ENCODE assay signal across 8 mouse cellular contexts in the genomic region with DNA sequence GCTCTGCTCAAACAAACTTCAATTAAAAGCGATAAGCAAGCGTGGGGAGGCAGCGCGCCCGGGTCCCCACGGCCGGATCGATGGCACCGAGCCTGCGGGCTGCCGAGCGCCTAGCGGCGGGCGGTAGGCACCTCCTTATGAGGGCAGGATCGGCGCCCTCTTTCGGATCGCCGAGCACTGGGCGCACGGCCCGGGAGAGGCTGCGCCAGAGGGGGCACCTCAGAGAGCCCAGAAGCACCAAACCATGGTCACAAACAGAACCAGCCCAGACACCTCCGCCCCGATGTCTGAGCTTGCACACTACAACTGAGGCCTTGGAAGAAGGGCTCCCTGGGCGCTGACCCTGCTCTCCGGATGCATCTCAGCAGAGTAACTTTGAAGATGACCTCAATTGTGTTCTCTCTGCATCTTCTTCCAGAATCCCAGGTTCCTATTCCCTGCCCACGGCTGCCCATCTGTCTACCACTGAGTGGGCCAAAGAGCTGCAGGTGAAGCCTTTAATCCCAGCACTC. TPM values are rescaled to one million over a fixed set of nuclear protein-coding genes. Genes with fewer than 3 reads are reported as not detected.
DNase-seq lines count a peak whose midpoint lies in the region; ATAC-seq lines count a peak whose summit lies in the region.

No protein-coding gene starts in this region.

- H3K36me3 ChIP-seq in heart, embryonic 11.5 days (ENCODE audit: control insufficient read depth, insufficient read depth, low read length), result peaks cover 7% of the 10 kb centered on the region; the same call in 1 of the 2 replicates

- H3K9ac ChIP-seq in heart, embryonic 11.5 days (ENCODE audit: low read depth, low read length), result peak overlapping the region; percentile 67

- peaks cover 11% of the 10 kb centered on the region; the same call in 1 of the 2 replicates for H3K4me1 ChIP-seq in heart, embryonic 11.5 days (ENCODE audit: control insufficient read depth, insufficient read depth, low read length)

- peak overlapping the region; percentile 89 for H3K4me2 ChIP-seq in heart, embryonic 11.5 days

- no peaks in the 10 kb centered on the region for H3K9me3 ChIP-seq in heart, embryonic 11.5 days (replicated peaks; ENCODE audit: control insufficient read depth, low read length)

- ATAC-seq in heart, embryonic 11.5 days (replicated peaks; ENCODE audit: insufficient number of reproducible peaks, low FRiP score, low TSS enrichment), result no peak

- peaks cover 45% of the 10 kb centered on the region for H3K27me3 ChIP-seq in heart, embryonic 11.5 days (ENCODE audit: control insufficient read depth, insufficient read depth, low read length)

- peak overlapping the region; percentile 49 for H3K4me3 ChIP-seq in heart, embryonic 11.5 days (ENCODE audit: low read depth, low read length)

- DNase-seq in right cerebral cortex, adult 18-20 months, result peak; percentile 44
- DNase-seq in right cerebral cortex, postnatal 36 days (ENCODE audit: low spot score in 2 of 2), result no peak
- peak; percentile 61 to 70 for DNase-seq in cerebellum, postnatal 10 days
- peak; percentile 38 for DNase-seq in kidney, adult 9 months
- peak; percentile 52 to 64 for DNase-seq in lung, postnatal 4 days
- peak; percentile 61 for DNase-seq in right cerebral cortex, postnatal 25 days
- DNase-seq in frontal cortex, postnatal 14 days (ENCODE audit: low spot score in 2 of 2), result no peak

- H3K27ac ChIP-seq in heart, embryonic 11.5 days (ENCODE audit: low read depth, low read length), result no peak overlapping the region

- 1% methylated on average over 29 of the region's 29 CpGs for WGBS in heart, embryonic 11.5 days (ENCODE audit: insufficient replicate concordance)

RNA-seq across cellular contexts. Expression of a gene that starts 37.8 kb away (rescaled TPM):
- polyA plus RNA-seq in heart, embryonic 11.5 days (2014; fragmentation: Nextera tagmentation; extraction: Ambion mirVana), result 49.4 and 53.4 TPM in 2 replicates

RNA-seq across cellular contexts. Expression of a gene that starts 37.9 kb away (rescaled TPM):
- 135 and 141 TPM in 2 replicates for polyA plus RNA-seq in heart, embryonic 11.5 days (2014; fragmentation: Nextera tagmentation; extraction: Ambion mirVana)

RNA-seq across cellular contexts. Expression of a gene that starts 43.7 kb away (rescaled TPM):
- 0.76 and 1.0 TPM in 2 replicates for polyA plus RNA-seq in heart, embryonic 11.5 days (2014; fragmentation: Nextera tagmentation; extraction: Ambion mirVana)

Comparison
In these comparisons a context has a peak if more than half of its experiments do, and no peak if none do; other contexts are left out.
1. DNase-seq: peak in right cerebral cortex, adult 18-20 months (single experiment), cerebellum, postnatal 10 days (2 of 2), kidney, adult 9 months (single experiment), lung, postnatal 4 days (2 of 2) and right cerebral cortex, postnatal 25 days (single experiment); none in right cerebral cortex, postnatal 36 days (0 of 2) and frontal cortex, postnatal 14 days (0 of 2).